Mouse (Mus musculus): ENCODE data around the gene Acap1. TPM values are rescaled to one million over a fixed set of nuclear protein-coding genes. Genes with fewer than 3 reads are reported as not detected.

The Acap1 gene
- total RNA-seq (2023) = 100 to 1,000 TPM; 518 to 555 TPM

DNA sequence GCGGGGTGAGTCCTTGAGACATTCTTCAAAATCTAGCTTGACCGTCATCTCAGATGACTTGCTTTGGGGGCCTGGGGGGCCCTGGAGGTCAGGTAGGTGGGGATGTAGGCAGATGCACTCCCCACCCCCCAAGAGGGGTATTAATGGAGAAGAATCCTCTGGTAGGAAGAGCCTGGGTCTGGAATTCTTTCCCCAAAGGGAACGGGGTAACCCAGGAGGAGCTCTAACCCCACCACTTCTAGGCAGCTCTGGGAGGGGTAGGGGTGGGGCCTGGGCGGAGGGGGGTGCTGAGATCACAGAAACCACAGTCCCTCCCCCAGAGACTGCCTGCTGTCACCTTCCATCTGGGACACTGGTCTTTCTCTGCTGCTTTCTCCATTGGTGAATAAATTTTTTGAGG is at the start of gene Acap1:
Acap1 (minus strand) TSS at position 249 of the 400 bp plus-strand sequence.

DNA sequence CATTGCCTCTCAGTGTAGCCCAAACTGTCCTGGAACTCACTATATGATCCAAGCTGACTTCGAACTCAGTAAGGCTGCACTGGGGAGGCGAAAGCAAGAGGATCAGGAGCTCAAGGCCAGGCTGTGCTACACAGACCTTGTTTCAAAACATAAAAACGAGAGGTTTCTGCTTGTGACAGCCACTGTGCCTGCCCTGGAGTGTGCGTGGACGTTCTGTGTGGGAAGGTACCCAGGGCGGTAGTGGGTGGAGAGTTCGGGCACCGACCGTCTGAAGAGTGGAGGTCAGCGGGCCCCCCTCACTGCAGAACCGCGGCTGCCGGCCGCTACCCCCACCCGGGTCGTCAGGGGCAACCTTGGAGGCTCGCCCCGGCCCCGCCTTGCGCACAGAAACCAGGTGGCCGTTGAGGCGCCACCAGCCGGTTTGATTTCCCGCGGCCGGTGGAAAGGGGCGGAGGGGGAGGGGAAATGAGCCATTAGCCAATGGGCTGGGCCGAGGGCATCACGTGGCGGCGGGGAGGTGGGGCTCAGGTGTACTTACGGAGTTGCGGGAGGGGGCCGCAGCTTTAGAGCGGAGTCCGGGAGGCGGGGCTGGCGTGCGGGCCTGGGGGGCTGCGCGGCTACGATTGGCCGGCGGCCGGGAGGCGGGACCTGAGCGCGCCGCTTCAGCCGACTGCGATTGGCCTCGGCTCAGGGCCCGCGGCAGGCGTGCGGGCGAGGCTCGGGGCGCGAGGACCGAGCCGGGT is 40.0 kb upstream of the Acap1 start, which contains the start of gene Ybx2:
Ybx2 (plus strand) TSS at position 660 of the 743 bp plus-strand sequence.

DNA sequence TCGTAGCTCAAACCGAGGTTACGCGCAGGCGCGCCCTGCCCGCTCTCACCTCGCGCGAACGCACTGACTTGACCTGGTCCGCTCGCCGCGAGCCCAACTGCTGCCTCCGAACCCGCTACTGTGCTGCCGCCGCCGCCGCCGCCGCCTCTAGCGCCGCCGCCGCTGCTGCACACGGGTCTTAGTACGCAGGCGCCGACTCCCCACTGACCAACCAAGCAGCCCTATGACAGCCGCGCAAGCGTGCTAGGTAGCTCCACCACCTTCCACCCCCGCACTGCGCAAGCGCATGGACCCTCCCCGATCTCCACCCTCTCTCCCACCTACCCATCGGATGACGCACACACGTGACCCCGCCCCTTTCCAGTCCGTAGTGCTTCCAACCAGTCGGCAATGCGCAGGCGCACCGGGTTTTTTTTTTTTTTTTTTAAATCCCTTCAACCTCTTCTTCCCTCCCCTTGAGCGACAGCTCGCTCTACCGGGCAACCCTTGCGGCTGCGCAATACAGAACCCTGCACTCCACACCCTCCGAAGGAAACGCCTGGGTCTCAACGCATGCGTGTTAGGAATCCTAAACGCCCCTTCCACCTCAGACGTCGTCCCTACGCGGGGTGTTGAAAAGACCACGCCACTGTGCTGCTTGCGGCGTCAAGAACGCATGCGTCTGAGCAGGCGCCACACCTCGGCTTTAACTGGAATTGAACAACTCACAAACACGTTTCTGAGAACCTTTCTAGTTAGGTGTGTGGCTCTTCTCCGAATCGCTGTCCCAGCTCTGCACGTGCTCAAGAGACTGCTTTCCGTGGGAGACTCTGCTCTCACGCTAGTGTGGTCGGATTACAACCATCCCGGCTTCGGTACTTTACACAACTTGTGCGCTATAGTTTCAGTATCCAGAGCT is 26.0 kb upstream of the Acap1 start, which contains the start of gene Eif5a:
Eif5a (minus strand) TSS at position 845 of the 898 bp plus-strand sequence.

DNA sequence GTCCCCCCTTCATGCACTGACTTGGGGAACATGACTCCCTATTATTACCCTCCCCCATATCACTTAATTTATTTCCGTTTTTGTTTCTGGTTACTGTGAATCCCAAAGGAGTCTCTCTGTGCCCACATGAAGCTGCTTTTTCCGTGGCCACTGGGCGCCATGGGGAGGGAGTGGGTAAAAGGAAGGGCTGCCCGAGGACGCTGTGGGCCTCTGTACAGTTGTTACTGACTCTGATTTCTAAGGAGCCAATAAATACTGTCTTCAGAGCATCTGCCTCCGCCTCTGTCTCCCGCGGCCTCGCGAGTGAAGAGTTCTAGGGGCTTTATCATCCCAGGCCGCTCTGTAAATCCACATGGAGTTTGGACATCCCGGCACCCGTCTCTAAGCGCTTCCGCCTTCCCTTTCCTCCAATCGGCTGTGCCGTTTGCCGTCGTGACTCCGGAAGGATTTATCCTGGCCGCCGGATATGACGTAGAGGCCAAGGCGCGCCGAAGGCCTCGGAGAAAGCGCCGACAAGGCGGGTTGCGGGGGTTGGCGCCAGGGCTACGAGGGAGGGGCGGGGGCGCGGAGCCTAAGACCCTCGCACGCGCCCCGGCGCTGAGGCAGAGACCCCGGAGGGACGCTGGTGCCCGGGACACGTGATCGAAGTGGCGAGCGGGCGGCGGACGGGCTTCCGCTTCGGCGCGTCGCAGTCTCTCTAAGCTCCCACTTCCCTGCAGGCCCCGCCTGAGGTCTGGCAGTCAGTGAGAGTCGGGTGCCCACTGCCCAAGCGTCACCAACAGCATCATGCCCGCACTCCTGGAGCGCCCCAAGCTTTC is 18.4 kb upstream of the Acap1 start, which contains the start of gene Gps2:
Gps2 (plus strand) TSS at position 335 of the 818 bp plus-strand sequence.

DNA sequence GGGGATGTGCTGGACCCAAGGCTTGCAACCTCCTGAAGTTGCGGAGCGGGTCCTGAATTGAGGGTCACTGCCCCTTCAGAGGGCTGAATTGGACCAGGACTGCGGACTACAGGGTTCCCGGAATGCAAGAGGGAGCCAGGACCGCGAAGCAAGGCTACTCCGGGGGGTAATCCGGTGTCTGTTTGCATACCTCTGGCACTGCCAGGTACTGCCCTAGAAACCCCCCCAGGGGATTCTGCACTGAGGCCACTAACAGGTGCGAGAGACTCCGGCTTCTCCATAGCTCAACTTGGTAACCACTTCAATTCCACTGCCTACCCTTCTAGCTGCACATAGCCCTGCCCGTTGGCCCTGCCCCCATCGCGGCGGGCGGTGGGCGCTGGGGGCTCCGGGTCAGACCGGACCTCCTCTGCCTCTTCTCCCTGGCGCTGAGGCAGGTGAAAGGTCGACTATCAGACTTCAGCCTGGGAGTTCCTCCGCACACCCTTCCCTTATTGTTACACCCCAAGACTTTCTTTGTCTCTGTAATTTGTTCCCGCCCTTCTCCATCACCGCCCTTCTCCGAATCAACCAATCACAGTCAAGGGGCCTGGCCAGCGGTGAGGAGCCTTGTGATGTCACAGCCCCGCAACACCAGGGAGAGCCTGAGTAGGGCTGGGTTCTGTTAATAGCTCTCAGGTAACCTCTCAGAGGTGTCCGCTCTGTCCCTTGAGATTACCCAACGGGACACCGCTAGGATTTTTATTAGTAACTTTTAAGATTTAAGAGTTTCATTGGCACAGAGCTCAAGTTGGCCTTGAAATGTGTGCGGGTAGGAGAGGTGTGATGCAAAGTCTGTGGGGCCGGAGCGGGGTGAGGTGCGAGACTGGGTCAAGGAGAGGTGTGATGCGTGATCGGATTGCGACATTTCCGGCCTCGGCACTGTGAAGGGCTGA is 5.4 kb upstream of the Acap1 start, which contains the start of the genes 2810408A11Rik and Neurl4:
2810408A11Rik (minus strand) TSS at position 517 of the 935 bp plus-strand sequence.
Neurl4 (plus strand) TSS at position 602 of the 935 bp plus-strand sequence.

DNA sequence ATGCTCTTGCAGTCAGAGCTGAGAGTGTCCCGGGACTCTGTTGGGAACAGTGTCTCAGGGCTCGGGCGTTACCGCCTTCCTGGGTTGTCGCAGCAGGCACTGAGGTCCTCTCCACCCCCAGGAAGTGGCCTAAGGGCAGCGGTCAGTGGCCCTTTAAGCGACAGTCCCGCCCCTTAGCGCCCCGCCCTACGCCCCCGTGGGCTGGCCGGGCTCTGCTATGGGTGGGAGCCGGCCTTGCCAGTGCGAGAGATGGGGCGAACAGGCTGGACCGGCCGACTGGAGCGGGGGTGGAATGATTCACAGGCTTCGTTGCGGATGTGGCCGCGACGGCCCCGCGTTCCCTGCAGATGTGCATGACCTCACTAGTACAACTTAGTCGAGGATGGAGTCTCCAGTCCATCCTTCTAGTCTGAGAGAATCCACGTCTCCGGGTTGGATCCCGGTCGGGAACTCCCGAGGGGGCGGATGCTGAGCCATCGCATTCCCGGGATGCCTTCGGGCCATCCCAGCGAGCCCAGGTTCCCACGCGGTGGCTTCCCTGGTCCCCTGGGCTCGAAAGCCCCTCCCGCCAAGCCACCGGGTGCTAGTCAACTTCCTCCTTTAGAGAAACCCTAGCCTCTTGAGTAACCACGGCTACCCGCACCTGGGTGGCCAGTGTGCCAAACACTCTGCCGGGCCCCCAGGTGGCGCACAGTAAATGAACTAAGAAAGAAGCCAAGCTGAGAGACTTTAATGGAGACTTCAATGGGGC is 14.3 kb downstream of the Acap1 start, which contains the start of gene Kctd11:
Kctd11 (minus strand) TSS at position 554 of the 751 bp plus-strand sequence.

DNA sequence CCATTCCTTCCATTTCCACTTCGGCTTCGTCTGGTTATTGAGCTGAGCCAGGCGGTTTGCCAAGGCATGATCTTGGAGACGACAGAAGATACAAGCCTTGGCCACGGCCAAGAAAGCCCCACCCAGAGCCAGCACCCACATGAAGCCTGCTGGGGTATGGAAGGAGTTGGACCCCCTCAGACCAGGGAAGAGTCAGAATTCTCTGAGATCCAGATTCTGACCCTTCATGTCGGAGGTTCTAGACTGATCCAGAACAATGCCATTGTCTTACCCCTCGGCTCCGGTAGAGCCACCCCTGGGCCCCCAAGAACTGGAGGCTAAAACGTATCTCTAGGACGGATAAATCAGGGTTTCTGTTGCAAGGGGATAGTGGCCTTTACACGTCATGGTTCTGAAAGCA is 17.5 kb downstream of the Acap1 start, which contains the start of gene Tmem95:
Tmem95 (minus strand) TSS at position 141 of the 400 bp plus-strand sequence.

DNA sequence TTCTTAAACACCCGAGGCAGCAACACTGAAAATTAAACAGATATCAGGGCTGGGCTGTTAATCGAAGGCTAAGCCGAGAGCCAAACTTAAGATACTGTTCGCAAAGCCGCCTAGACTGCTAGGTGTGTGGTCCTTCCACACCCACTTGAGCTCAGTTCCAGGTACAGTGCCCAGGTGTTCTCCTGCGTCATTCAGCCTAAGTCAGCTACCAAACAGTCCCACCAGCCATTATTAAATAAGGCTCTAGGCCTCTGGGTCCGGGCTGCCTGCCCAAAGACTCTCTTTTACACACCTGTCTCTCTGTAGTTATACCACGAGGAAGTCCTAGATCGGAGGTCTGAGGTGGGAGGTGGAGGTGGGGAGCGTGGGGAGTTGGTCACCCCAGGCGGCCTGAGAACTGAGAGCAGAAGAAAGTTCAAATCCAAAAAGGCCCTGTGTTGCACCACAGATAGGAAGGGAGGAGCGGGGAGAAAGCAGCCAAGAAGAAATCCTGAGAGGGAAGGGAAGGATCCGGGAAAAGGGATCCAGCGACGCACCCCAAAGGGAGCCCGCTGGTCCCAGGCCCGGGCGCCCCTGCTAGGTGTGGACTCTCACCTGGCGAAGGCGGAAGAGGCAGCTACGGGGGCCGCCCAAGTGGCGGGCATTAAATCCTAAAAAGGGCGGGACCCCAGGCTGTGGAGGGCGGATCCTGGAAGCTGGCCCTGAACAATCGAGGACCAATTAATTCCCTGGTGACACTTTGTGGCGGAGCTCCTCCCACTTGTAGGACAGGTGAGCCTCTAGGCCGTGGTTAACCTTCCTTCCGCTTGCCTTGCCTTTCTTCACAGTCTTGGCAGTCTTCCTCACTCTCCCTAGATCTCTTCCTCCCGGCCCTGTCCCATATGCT is 37.0 kb downstream of the Acap1 start, which contains the start of gene Tnk1:
Tnk1 (minus strand) TSS at position 618 of the 886 bp plus-strand sequence.

DNA sequence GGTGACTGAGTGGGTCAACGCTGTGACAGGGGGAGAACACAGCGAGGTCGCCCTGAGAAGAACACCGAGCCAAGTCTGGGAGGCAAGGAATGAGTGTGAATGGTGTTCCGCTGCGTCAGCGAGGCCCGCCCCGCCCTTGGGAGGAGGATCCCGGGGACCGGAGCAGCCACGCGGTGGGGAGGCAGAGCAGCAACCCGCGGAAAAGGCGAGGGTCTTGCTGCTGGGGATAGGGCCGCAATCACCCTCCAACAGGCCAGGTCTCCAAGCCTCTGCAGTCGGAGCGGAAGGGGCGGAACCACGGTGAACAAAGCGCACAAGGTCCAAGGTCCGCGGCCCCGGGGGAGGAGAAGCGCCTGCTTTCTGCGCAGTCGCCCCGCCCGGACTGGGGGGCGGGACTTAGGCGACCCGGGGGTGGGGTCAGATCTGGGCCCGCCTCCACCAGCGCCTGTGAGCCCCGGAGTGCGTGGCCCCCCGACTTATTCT is 49.1 kb downstream of the Acap1 start, which contains the start of gene Plscr3:
Plscr3 (plus strand) TSS at position 179 of the 483 bp plus-strand sequence.

DNA sequence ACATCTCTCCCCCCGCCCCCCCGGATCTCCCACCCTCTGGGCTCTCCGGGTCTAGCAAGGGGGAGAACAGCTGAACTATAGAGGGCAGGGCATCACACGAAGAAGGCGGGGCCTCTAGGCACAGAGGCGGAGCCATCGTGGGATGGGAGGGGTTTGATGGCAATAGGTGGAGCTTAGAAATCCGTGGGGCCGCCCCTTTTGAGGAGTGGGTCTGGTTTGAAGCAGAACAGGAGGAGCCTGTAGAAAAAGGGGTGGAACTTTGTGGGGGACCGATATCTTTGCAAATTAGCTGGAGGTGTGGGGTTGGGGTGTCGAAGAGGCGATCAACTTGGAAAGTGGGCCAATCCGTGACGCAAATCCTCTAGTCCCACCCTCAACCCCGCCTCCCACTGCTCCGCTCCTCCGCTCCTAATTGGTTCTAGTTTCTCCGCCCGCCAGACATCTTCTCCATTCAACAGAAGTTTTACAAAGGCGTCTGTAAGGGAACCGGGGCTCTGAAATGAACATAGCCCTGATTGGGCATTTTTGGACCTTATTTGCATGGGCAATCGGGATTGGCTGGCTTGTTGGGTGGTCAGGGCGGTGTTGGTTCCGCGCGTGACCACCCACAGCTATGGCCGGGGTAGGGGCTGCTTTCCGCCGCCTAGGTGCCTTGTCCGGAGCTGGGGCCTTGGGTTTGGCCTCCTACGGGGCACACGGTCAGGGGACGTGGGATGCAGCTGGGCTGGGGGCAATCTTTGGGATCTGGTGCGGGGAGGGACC is 57.2 kb downstream of the Acap1 start, which contains the start of gene Tmem256:
Tmem256 (plus strand) TSS at position 563 of the 762 bp plus-strand sequence.

DNA sequence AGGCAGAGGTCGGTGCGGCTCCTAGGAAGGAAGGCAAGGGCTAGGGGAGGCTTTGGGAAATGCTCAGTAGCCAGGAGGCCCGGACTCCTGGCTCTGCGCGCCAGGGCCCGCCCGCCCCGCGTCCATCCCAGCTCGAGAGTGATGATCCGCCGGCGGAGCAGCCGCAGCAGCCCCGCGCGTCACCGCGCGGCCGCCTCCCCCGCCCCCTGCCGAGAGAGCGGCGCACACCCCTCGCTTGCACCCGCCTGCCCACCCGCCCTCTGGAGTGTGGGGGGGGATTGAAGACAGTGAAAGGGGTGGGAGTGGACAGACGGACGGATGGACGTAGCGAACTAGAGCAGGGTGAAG is 57.8 kb downstream of the Acap1 start, which contains the start of gene Nlgn2:
Nlgn2 (minus strand) TSS at position 181 of the 348 bp plus-strand sequence.

Other genes starting within 250 kb of the Acap1 start
- gene Sox15, start 240.2 kb downstream of the Acap1 start, total RNA-seq (2023) = under 1 TPM in 1 of 2 experiments, not detected in 1; 0.92 TPM
- 10 to 100 TPM; 60.2 to 64.5 TPM for gene Mpdu1, start 232.9 kb downstream of the Acap1 start, total RNA-seq (2023)
- gene Cd68, start 229.4 kb downstream of the Acap1 start, total RNA-seq (2023) = 10 to 100 TPM in 1 of 2 experiments, 1 to 10 TPM in 1; 7.9 to 12.1 TPM
- gene Eif4a1, start 223.1 kb downstream of the Acap1 start, total RNA-seq (2023) = 100 to 1,000 TPM; 720 to 780 TPM
- gene Senp3, start 213.5 kb downstream of the Acap1 start, total RNA-seq (2023) = 100 to 1,000 TPM; 134 to 139 TPM
- not detected for gene Tnfsf13, start 209.8 kb downstream of the Acap1 start, total RNA-seq (2023)
- gene Tnfsf12, start 199.7 kb downstream of the Acap1 start, total RNA-seq (2023) = not detected
- not detected for gene Tnfsfm13, start 199.4 kb downstream of the Acap1 start, total RNA-seq (2023)
- 100 to 1,000 TPM; 254 to 255 TPM for gene Polr2a, start 136.9 kb downstream of the Acap1 start, total RNA-seq (2023)
- not detected for gene Slc35g3, start 133.6 kb downstream of the Acap1 start, total RNA-seq (2023)
- 10 to 100 TPM; 61.0 to 64.9 TPM for gene Zbtb4, start 129.6 kb downstream of the Acap1 start, total RNA-seq (2023)
- 10 to 100 TPM; 10.5 to 13.5 TPM for gene Chrnb1, start 99.6 kb downstream of the Acap1 start, total RNA-seq (2023)
- under 1 TPM in 1 of 2 experiments, not detected in 1; 0.44 TPM for gene Fgf11, start 93.7 kb downstream of the Acap1 start, total RNA-seq (2023)
- not detected for gene Tmem102, start 89.9 kb downstream of the Acap1 start, total RNA-seq (2023)
- not detected for gene Gm39566, start 80.2 kb downstream of the Acap1 start, total RNA-seq (2023)
- gene Spem2, start 77.1 kb downstream of the Acap1 start, total RNA-seq (2023) = not detected
- gene Spem1, start 73.4 kb downstream of the Acap1 start, total RNA-seq (2023) = not detected
- under 1 TPM; 0.12 to 0.41 TPM for gene Nlgn2, start 57.8 kb downstream of the Acap1 start, total RNA-seq (2023)
- 10 to 100 TPM; 27.0 to 38.9 TPM for gene Tmem256, start 57.0 kb downstream of the Acap1 start, total RNA-seq (2023)
- 10 to 100 TPM; 10.4 to 14.7 TPM for gene Plscr3, start 49.2 kb downstream of the Acap1 start, total RNA-seq (2023)
- not detected for gene Tnk1, start 36.8 kb downstream of the Acap1 start, total RNA-seq (2023)
- not detected for gene Tmem95, start 17.5 kb downstream of the Acap1 start, total RNA-seq (2023)
- 1 to 10 TPM; 2.7 to 3.2 TPM for gene Kctd11, start 14.1 kb downstream of the Acap1 start, total RNA-seq (2023)
- 1 to 10 TPM; 2.5 TPM for gene 2810408A11Rik, start 5.4 kb upstream of the Acap1 start, total RNA-seq (2023)
- gene Neurl4, start 5.5 kb upstream of the Acap1 start, total RNA-seq (2023) = 10 to 100 TPM; 76.0 to 83.3 TPM
- 100 to 1,000 TPM; 148 to 150 TPM for gene Gps2, start 18.3 kb upstream of the Acap1 start, total RNA-seq (2023)
- gene Eif5a, start 26.4 kb upstream of the Acap1 start, total RNA-seq (2023) = 100 to 1,000 TPM; 355 to 387 TPM
- not detected for gene Ybx2, start 40.3 kb upstream of the Acap1 start, total RNA-seq (2023)
- not detected for gene Slc2a4, start 52.6 kb upstream of the Acap1 start, total RNA-seq (2023)
- gene Cldn7, start 69.2 kb upstream of the Acap1 start, total RNA-seq (2023) = not detected
- 100 to 1,000 TPM; 111 to 123 TPM for gene Ctdnep1, start 85.6 kb upstream of the Acap1 start, total RNA-seq (2023)
- 10 to 100 TPM; 38.4 to 50.9 TPM for gene Elp5, start 87.0 kb upstream of the Acap1 start, total RNA-seq (2023)
- gene Gabarap, start 95.6 kb upstream of the Acap1 start, total RNA-seq (2023) = 100 to 1,000 TPM; 291 to 311 TPM
- gene Phf23, start 100.2 kb upstream of the Acap1 start, total RNA-seq (2023) = 10 to 100 TPM; 59.7 to 74.6 TPM
- 10 to 100 TPM; 47.8 to 61.1 TPM for gene Dvl2, start 105.1 kb upstream of the Acap1 start, total RNA-seq (2023)
- gene Acadvl, start 119.9 kb upstream of the Acap1 start, total RNA-seq (2023) = 10 to 100 TPM; 58.2 to 58.6 TPM
- 1 to 10 TPM; 1.9 to 4.5 TPM for gene Dlg4, start 121.4 kb upstream of the Acap1 start, total RNA-seq (2023)
- gene Asgr1, start 158.5 kb upstream of the Acap1 start, total RNA-seq (2023) = not detected
- gene Asgr2, start 197.1 kb upstream of the Acap1 start, total RNA-seq (2023) = not detected
- gene Mgl2, start 234.8 kb upstream of the Acap1 start, total RNA-seq (2023) = not detected

All from B cell, adult 67 days (primary cell).